9 mouse cellular contexts compared by ENCODE assay signal in the genomic region with DNA sequence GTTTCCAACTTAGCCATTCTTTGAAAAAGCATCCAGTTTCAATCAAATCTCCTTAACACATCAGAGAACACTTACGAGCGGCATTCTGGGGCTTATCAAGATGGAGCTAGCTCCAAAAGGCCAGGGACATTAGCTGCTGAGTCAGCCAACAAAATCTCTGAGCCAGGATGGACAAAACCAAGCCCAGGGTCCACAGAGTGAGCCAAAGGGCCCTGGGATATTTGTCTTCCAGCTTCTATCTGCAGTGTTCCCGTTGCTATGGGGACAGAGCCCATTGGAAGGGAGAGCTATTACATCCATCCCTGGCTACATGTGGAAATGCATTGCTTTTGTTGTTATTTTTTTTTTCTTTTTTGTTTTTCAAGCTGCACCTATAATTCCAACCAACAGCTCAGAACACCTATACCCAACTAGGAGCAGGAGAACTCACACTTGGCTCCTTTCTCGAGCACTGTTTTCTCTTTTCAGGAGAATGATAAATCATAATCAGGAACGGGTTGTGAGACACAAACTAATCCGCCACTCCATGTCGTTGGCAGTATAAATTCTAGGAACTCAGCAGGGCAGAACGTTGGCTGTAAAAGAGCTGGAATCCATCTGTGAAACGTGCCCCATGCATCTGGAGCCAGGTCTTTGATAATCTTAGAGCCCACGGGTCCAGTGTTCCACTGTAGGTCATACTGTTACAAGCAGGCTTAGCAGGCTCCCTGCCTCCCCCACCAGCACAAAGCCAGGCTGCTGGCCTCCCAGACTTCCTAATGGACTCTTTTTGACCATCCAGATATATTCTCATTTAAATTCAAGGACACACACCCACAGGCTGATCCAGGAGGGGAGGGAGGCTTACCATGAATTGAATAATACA. TPM values are rescaled to one million over a fixed set of nuclear protein-coding genes. Genes with fewer than 3 reads are reported as not detected.
A peak's percentile ranks its signal among the peaks of the same experiment; 100 is the strongest.
DNase-seq lines count a peak whose midpoint lies in the region; ATAC-seq and TF ChIP-seq lines count a peak whose summit lies in the region.
"Had no signal": no experiment of that assay in that cellular context is flagged by ENCODE, and none has a peak within 500 bp of the region (broad histone marks: within the 10 kb centered on the region; RNA-seq: fewer than 3 reads in every experiment).

No protein-coding gene starts in this region.

- H3K9ac ChIP-seq in heart, adult 2 months (ENCODE audit: low read depth, low read length) = no peak overlapping the region
- H3K9ac ChIP-seq in heart, embryonic 11.5 days (ENCODE audit: low read depth, low read length) = no peak overlapping the region
- no peak overlapping the region for H3K9ac ChIP-seq in forebrain, embryonic 13.5 days
- 0 out of 2 replicates have a peak overlapping the region, but pooled peaks have one; percentile 5 for H3K9ac ChIP-seq in hindbrain, embryonic 16.5 days (ENCODE audit: low read depth, low read length)
- no peak overlapping the region for H3K9ac ChIP-seq in midbrain, postnatal 0 days (replicated peaks; ENCODE audit: low read length, poor library complexity, severe bottlenecking)
- H3K9ac ChIP-seq: stomach, embryonic 15.5 days had no signal

- H3K4me3 ChIP-seq in heart, adult 2 months = no peak overlapping the region
- H3K4me3 ChIP-seq in heart, embryonic 11.5 days (ENCODE audit: low read depth, low read length) = no peak overlapping the region
- H3K4me3 ChIP-seq in forebrain, embryonic 13.5 days = no peak overlapping the region
- H3K4me3 ChIP-seq in hindbrain, embryonic 16.5 days (ENCODE audit: low read length) = no peak overlapping the region
- H3K4me3 ChIP-seq in midbrain, postnatal 0 days (ENCODE audit: low read depth, low read length) = no peak overlapping the region
- H3K4me3 ChIP-seq: stomach, embryonic 15.5 days had no signal

- peak; percentile 37 to 46 for DNase-seq in heart, adult 2 months
- DNase-seq in adrenal gland, adult (ENCODE audit: inconsistent age in 2 of 2, low spot score in 1 of 2) = peak; percentile 63 to 85
- DNase-seq in midbrain, postnatal 0 days (ENCODE audit: low spot score) = peak; percentile 87
- DNase-seq in spleen, adult 18-20 months = no peak
- DNase-seq in natural killer cell, adult 2 months (ENCODE audit: low spot score in 2 of 2) = no peak

- no peak for TF ChIP-seq CTCF in heart, adult 2 months (IDR thresholded peaks at IDR 0.05)
- no peak for TF ChIP-seq CTCF in midbrain, postnatal 0 days (IDR thresholded peaks at IDR 0.05)

- ATAC-seq in heart, embryonic 11.5 days (replicated peaks; ENCODE audit: insufficient number of reproducible peaks, low FRiP score, low TSS enrichment) = no peak
- peak; percentile 83 for ATAC-seq in forebrain, embryonic 13.5 days
- peak; percentile 93 for ATAC-seq in hindbrain, embryonic 16.5 days
- ATAC-seq in midbrain, postnatal 0 days (ENCODE audit: low FRiP score) = peak; percentile 82

- no peak overlapping the region for H3K27ac ChIP-seq in heart, adult 2 months
- no peak overlapping the region for H3K27ac ChIP-seq in heart, embryonic 11.5 days (ENCODE audit: low read depth, low read length)
- peak overlapping the region; percentile 76 for H3K27ac ChIP-seq in forebrain, embryonic 13.5 days
- peak overlapping the region; percentile 72 for H3K27ac ChIP-seq in hindbrain, embryonic 16.5 days (ENCODE audit: low read depth, low read length)
- H3K27ac ChIP-seq in midbrain, postnatal 0 days (ENCODE audit: low read depth, low read length) = peak overlapping the region; percentile 82
- H3K27ac ChIP-seq: stomach, embryonic 15.5 days had no signal

- no peaks in the 10 kb centered on the region for H3K79me2 ChIP-seq in heart, adult 2 months (replicated peaks; ENCODE audit: control insufficient read depth, insufficient read depth, low read length)

- no peaks in the 10 kb centered on the region for H3K36me3 ChIP-seq in heart, adult 2 months (ENCODE audit: control insufficient read depth, insufficient read depth, low read length)
- H3K36me3 ChIP-seq in heart, embryonic 11.5 days (ENCODE audit: control insufficient read depth, insufficient read depth, low read length) = no peaks in the 10 kb centered on the region
- no peaks in the 10 kb centered on the region for H3K36me3 ChIP-seq in forebrain, embryonic 13.5 days (ENCODE audit: poor library complexity, severe bottlenecking)
- H3K36me3 ChIP-seq in hindbrain, embryonic 16.5 days (ENCODE audit: control insufficient read depth, insufficient read depth, low read length) = no peaks in the 10 kb centered on the region
- H3K36me3 ChIP-seq in midbrain, postnatal 0 days (ENCODE audit: insufficient read depth, low read length) = no peaks in the 10 kb centered on the region
- H3K36me3 ChIP-seq: stomach, embryonic 15.5 days had no signal

- WGBS in heart, adult 2 months = 64% methylated on average over 10 of the region's 10 CpGs
- 61% methylated on average over 10 of the region's 10 CpGs for WGBS in heart, embryonic 11.5 days (ENCODE audit: insufficient replicate concordance)
- WGBS in forebrain, embryonic 13.5 days = 42% methylated on average over 10 of the region's 10 CpGs
- WGBS in hindbrain, embryonic 16.5 days = 19% methylated on average over 10 of the region's 10 CpGs
- WGBS in midbrain, postnatal 0 days = 14% methylated on average over 10 of the region's 10 CpGs

- no peak for TF ChIP-seq POLR2A in heart, adult 2 months (IDR thresholded peaks at IDR 0.05; ENCODE audit: insufficient read depth, low read depth, low read length)

- H3K4me1 ChIP-seq in heart, adult 2 months (ENCODE audit: control insufficient read depth, insufficient read depth, low read length) = no peaks in the 10 kb centered on the region
- no peaks in the 10 kb centered on the region for H3K4me1 ChIP-seq in heart, embryonic 11.5 days (ENCODE audit: control insufficient read depth, insufficient read depth, low read length)
- H3K4me1 ChIP-seq in forebrain, embryonic 13.5 days = peaks cover 22% of the 10 kb centered on the region
- H3K4me1 ChIP-seq in hindbrain, embryonic 16.5 days (ENCODE audit: control insufficient read depth, insufficient read depth, low read depth, low read length) = peaks cover 8% of the 10 kb centered on the region
- H3K4me1 ChIP-seq in midbrain, postnatal 0 days (ENCODE audit: insufficient read depth, low read length) = peaks cover 15% of the 10 kb centered on the region
- H3K4me1 ChIP-seq: stomach, embryonic 15.5 days had no signal

- no peak overlapping the region for H3K4me2 ChIP-seq in heart, embryonic 11.5 days
- H3K4me2 ChIP-seq in forebrain, embryonic 13.5 days = no peak overlapping the region
- peak overlapping the region; percentile 18 for H3K4me2 ChIP-seq in hindbrain, embryonic 16.5 days (ENCODE audit: low read length)
- peak overlapping the region; percentile 15; the same call in 1 of the 2 replicates for H3K4me2 ChIP-seq in midbrain, postnatal 0 days (ENCODE audit: low read depth, low read length, poor library complexity, severe bottlenecking)
- H3K4me2 ChIP-seq: stomach, embryonic 15.5 days had no signal

- peaks cover 7% of the 10 kb centered on the region; the same call in 1 of the 2 replicates for H3K9me3 ChIP-seq in heart, embryonic 11.5 days (replicated peaks; ENCODE audit: control insufficient read depth, low read length)
- peaks cover 12% of the 10 kb centered on the region for H3K9me3 ChIP-seq in forebrain, embryonic 13.5 days (replicated peaks)
- H3K9me3 ChIP-seq in hindbrain, embryonic 16.5 days (ENCODE audit: control insufficient read depth, low read length) = peaks cover 3% of the 10 kb centered on the region; the same call in 1 of the 2 replicates
- H3K9me3 ChIP-seq in midbrain, postnatal 0 days (ENCODE audit: low read length) = peaks cover 5% of the 10 kb centered on the region; the same call in 1 of the 2 replicates

- TF ChIP-seq EP300 in heart, adult 2 months (IDR thresholded peaks at IDR 0.05; ENCODE audit: insufficient read depth, low read depth, low read length) = no peak

- intact Hi-C loops in heart, adult 2 months (cut with DNase I) = no loop called here

- no peaks in the 10 kb centered on the region for H3K27me3 ChIP-seq in heart, adult 2 months (ENCODE audit: control insufficient read depth, insufficient read depth, low read length)
- H3K27me3 ChIP-seq in heart, embryonic 11.5 days (ENCODE audit: control insufficient read depth, insufficient read depth, low read length) = no peaks in the 10 kb centered on the region
- no peaks in the 10 kb centered on the region for H3K27me3 ChIP-seq in forebrain, embryonic 13.5 days
- no peaks in the 10 kb centered on the region for H3K27me3 ChIP-seq in hindbrain, embryonic 16.5 days (replicated peaks; ENCODE audit: control insufficient read depth, insufficient read depth, low read length)
- no peaks in the 10 kb centered on the region for H3K27me3 ChIP-seq in midbrain, postnatal 0 days (ENCODE audit: insufficient read depth, low read length)
- H3K27me3 ChIP-seq: stomach, embryonic 15.5 days had no signal

RNA-seq across cellular contexts. Expression of a gene that starts 45.8 kb away (rescaled TPM):
- under 1 TPM in 1 of 2 experiments, not detected in 1; 0.32 TPM for total RNA-seq in heart, adult 2 months (2021)
- polyA plus RNA-seq in heart, adult 2 months (2012; rRNA removed) = 0.23 TPM in 1 of 2 replicates, not detected in the other
- 0.36 TPM in 1 of 2 replicates, not detected in the other for polyA plus RNA-seq in heart, embryonic 11.5 days (2014; fragmentation: Nextera tagmentation; extraction: Ambion mirVana)
- 0.28 TPM in 1 of 2 replicates, not detected in the other for polyA plus RNA-seq in forebrain, embryonic 13.5 days (2015; fragmentation: Nextera tagmentation; extraction: Ambion mirVana)
- 0.61 and 0.69 TPM in 2 replicates for polyA plus RNA-seq in hindbrain, embryonic 16.5 days (2015; fragmentation: Nextera tagmentation; extraction: Ambion mirVana)
- 0.38 and 0.93 TPM in 2 replicates for total RNA-seq in midbrain, postnatal 0 days (2014; rRNA removed)
- 0.32 and 0.37 TPM in 2 replicates for polyA plus RNA-seq in midbrain, postnatal 0 days (2015; fragmentation: Nextera tagmentation; extraction: Ambion mirVana)

Comparison
In these comparisons a context has a peak if more than half of its experiments do, and no peak if none do; other contexts are left out.
1. DNase-seq: peak in heart, adult 2 months (2 of 2), adrenal gland, adult (2 of 2) and midbrain, postnatal 0 days (single experiment); none in spleen, adult 18-20 months (0 of 2) and natural killer cell, adult 2 months (0 of 2).
2. H3K27ac ChIP-seq: peak in forebrain, embryonic 13.5 days (single experiment), hindbrain, embryonic 16.5 days (single experiment) and midbrain, postnatal 0 days (single experiment); none in heart, adult 2 months (single experiment) and heart, embryonic 11.5 days (single experiment).
3. H3K4me2 ChIP-seq: peak in hindbrain, embryonic 16.5 days (single experiment) and midbrain, postnatal 0 days (single experiment); none in heart, embryonic 11.5 days (single experiment) and forebrain, embryonic 13.5 days (single experiment).